Mouse (Mus musculus): ENCODE data around the gene Slc35f6.

DNA sequence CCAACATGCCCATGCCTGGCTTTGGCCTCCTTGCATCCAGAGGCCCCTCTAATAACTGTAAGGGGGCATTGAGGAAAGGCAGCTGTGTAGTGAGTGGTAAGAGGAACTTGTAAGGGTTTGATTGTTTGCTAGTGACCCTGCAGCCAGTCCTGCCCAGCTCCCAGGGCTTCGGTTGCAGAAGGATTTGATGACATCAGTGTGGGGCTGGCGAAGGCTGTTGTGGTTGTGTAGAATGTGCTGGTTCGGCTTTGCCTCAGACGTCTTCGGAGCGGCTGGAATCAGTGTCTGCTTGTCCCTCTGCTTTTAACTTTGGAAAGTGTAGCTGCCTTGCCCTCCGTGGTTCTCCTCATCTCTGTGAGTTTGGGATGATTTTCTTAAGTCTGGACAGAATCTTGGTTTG, 29.1 kb downstream of the Slc35f6 start:
- no peak for TF ChIP-seq CTCF (IDR thresholded peaks at IDR 0.05; ENCODE audit: borderline replicate concordance, control insufficient read depth, extremely low read depth, insufficient read depth, low read length, poor library complexity)
- no peak for TF ChIP-seq POLR2A (IDR thresholded peaks at IDR 0.05; ENCODE audit: control insufficient read depth, extremely low read depth, insufficient read depth, low read length, poor library complexity)

Measured in thymus, adult 2 months (tissue).